Mouse (Mus musculus) brain, embryonic 14.5 days (tissue): ENCODE results near the gene Gars.

Experiments
- CTCF ChIP-seq: fragments of 200-500 bp; IDR thresholded peaks from 2 replicates; pipeline ENCODE4 v1.5.1; 2012; ENCODE audit warnings: inconsistent platforms, mild to moderate bottlenecking, moderate library complexity, borderline replicate concordance; ENCODE audit not compliant: insufficient read depth, insufficient read length; ENCODE audit errors: extremely low read depth
- POLR2A ChIP-seq: fragments of 200-500 bp; IDR thresholded peaks from 2 replicates; pipeline ENCODE4 v1.6.1; 2012; ENCODE audit warnings: mild to moderate bottlenecking, inconsistent platforms, borderline replicate concordance; ENCODE audit not compliant: poor library complexity, insufficient read depth, insufficient read length, severe bottlenecking; ENCODE audit errors: extremely low read depth

- no peak for TF ChIP-seq CTCF
- TF ChIP-seq POLR2A: no peak
Measured at GRCm38 (mm10) chr6:55087355-55087754, 49.5 kb downstream of the Gars start.
